Mouse (Mus musculus) intestine, embryonic 14.5 days (tissue): ENCODE results near the gene Tdrd7. TPM values are rescaled to one million over a fixed set of nuclear protein-coding genes. Genes with fewer than 3 reads are reported as not detected.

ENCODE experiments used
- ATAC-seq: fragments of 200-750 bp; cut with Nextera tagmentation; replicated peaks from 2 replicates; pipeline ENCODE4 v1.8.0; 2017; ENCODE audit warnings: low read depth, moderate number of reproducible peaks, moderate TSS enrichment, moderate library complexity; ENCODE audit not compliant: low FRiP score, low TSS enrichment
- DNase-seq: peaks from one replicate; pipeline ENCODE4 v3.0.0-alpha.2; 2018; ENCODE audit warnings: low spot score
- H3K27ac ChIP-seq: fragments of 300-500 bp; sonication (generic); 2 replicates; pipeline ENCODE4 v1.5.1; 2014; ENCODE audit warnings: low read depth, mild to moderate bottlenecking, control low read depth
- H3K27me3 ChIP-seq: fragments of 300-500 bp; sonication (generic); replicated peaks from 2 replicates; pipeline ENCODE4 v1.6.1; 2014; ENCODE audit warnings: low read length, control low read depth; ENCODE audit not compliant: control insufficient read depth, insufficient read depth
- H3K36me3 ChIP-seq: fragments of 300-500 bp; sonication (generic); 2 replicates; pipeline ENCODE4 v1.6.1; 2014; ENCODE audit warnings: low read length, control low read depth; ENCODE audit not compliant: control insufficient read depth, insufficient read depth
- H3K4me1 ChIP-seq: fragments of 300-500 bp; sonication (generic); replicated peaks from 2 replicates; pipeline ENCODE4 v1.6.1; 2014; ENCODE audit warnings: low read length, control low read depth, mixed read lengths; ENCODE audit not compliant: control insufficient read depth, insufficient read depth
- H3K4me2 ChIP-seq: fragments of 300-500 bp; sonication (generic); 2 replicates; pipeline ENCODE4 v1.6.1; 2014; ENCODE audit warnings: low read length
- H3K4me3 ChIP-seq: fragments of 300-500 bp; sonication (generic); 2 replicates; pipeline ENCODE4 v1.5.1; 2014; ENCODE audit warnings: low read depth, low read length, control low read depth, mixed read lengths
- H3K9ac ChIP-seq: fragments of 300-500 bp; sonication (generic); 2 replicates; pipeline ENCODE4 v1.6.1; 2014; ENCODE audit warnings: mild to moderate bottlenecking, low read length
- H3K9me3 ChIP-seq: fragments of 300-500 bp; sonication (generic); 2 replicates; pipeline ENCODE4 v1.6.1; 2016; ENCODE audit warnings: low read length, control low read depth; ENCODE audit not compliant: control insufficient read depth
- WGBS: fragments of 180-500 bp; shearing (Covaris S2); extraction: QIAGEN DNeasy Blood & Tissue Kit; methylation state at CpG from one replicate; pipeline ENCODE4 v1.1.7; 2014; 5-methylcytosine and 5-hydroxymethylcytosine counted together
- polyA plus RNA-seq: library from polyadenylated mRNA; unstranded; fragments of >200 nt; fragmentation: Nextera tagmentation; extraction: Ambion mirVana; gene quantifications from 2 replicates; pipeline ENCODE4 v1.2.1, GENCODE M21; 2014

The Tdrd7 gene
- polyA plus RNA-seq, 1 experiment from 2014 or later, result 20.2 TPM

GRCm38 (mm10) chr4:46041761-46042504 is 76.8 kb downstream of the Tdrd7 start:
- Histone ChIP-seq H3K27me3 (peaks cover 43% of the 10 kb centered on the region), H3K36me3 (no peaks in the 10 kb centered on the region), H3K27ac (no peak overlapping the region), H3K9me3 (no peaks in the 10 kb centered on the region), H3K9ac (no peak overlapping the region), H3K4me2 (no peak overlapping the region), H3K4me1 (peaks cover 4% of the 10 kb centered on the region; the same call in 1 of the 2 replicates), H3K4me3 (no peak overlapping the region)
- WGBS, result 25% methylated on average over 7 of the region's 7 CpGs
- DNase-seq (no peak), ATAC-seq (no peak)

GRCm38 (mm10) chr4:46042505-46042850 is 77.3 kb downstream of the Tdrd7 start:
- H3K4me1 ChIP-seq, result peaks cover 4% of the 10 kb centered on the region; the same call in 1 of the 2 replicates
- H3K36me3 ChIP-seq, result no peaks in the 10 kb centered on the region
- H3K9ac ChIP-seq, result no peak overlapping the region
- no peaks in the 10 kb centered on the region for H3K9me3 ChIP-seq
- peaks cover 38% of the 10 kb centered on the region for H3K27me3 ChIP-seq
- DNase-seq (no peak), ATAC-seq (no peak)
- H3K4me2 ChIP-seq, result no peak overlapping the region
- no peak overlapping the region for H3K27ac ChIP-seq
- WGBS, result 39% methylated on average over 5 of the region's 5 CpGs
- no peak overlapping the region for H3K4me3 ChIP-seq

DNA sequence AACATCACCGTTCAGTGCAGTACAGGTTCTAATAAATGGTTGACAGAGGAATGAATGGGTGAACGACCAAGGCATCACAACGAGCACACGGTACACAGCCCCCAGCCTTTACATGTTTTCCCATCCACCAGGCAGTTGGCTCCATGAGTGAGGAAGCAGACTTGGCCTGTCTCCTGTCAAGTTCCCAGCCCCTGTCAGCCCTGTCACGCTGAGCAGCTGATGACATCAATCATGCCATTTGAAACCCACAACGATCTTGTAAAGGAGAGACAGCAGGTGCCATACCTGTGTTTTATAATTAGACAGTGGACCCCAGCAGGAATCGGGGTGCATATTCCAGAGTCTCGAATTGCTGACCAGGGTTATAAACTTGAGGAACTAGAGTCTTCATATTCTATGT is 78.2 kb downstream of the Tdrd7 start:
- H3K9ac ChIP-seq, result no peak overlapping the region
- 55% methylated on average over 8 of the region's 8 CpGs for WGBS

GRCm38 (mm10) chr4:46047971-46048370 is 82.8 kb downstream of the Tdrd7 start:
- Histone ChIP-seq H3K36me3 (no peaks in the 10 kb centered on the region), H3K4me1 (no peaks in the 10 kb centered on the region), H3K27ac (no peak overlapping the region), H3K4me3 (no peak overlapping the region), H3K4me2 (no peak overlapping the region), H3K27me3 (no peaks in the 10 kb centered on the region), H3K9me3 (0 out of 2 replicates have a peak, but pooled peaks cover 4% of the 10 kb centered on the region), H3K9ac (no peak overlapping the region)
- no peak for DNase-seq
- ATAC-seq, result no peak
- WGBS, result 67% methylated on average over 4 of the region's 4 CpGs

More for the DNA sequence above, 78.2 kb downstream of the Tdrd7 start:
- H3K27me3 ChIP-seq, result peaks cover 29% of the 10 kb centered on the region
- H3K9me3 ChIP-seq, result no peaks in the 10 kb centered on the region
- ATAC-seq, result no peak
- no peaks in the 10 kb centered on the region for H3K36me3 ChIP-seq
- no peak overlapping the region for H3K27ac ChIP-seq
- H3K4me3 ChIP-seq, result no peak overlapping the region
- H3K4me1 ChIP-seq, result peaks cover 4% of the 10 kb centered on the region; the same call in 1 of the 2 replicates
- no peak for DNase-seq
- H3K4me2 ChIP-seq, result no peak overlapping the region

DNA sequence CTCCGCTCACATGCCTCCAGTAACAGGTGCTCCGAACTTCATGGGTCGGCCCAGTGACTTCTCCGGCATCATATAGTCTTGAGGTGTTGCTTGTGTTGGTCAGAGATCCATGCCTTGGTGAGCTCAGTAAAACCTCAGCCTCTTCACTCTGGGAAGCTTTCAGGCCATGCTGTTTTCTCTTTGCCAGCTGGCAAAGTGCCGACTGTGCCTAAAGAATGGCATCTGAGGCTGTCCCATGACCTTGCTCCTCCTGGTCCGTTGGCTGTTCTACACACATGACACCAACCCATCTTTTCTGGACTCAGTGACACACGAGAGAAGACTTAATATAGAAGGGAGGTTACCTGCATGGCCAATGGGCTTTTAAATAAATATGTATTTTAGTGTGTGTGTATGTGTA is 83.3 kb downstream of the Tdrd7 start:
- ATAC-seq, result no peak
- 87% methylated on average over 7 of the region's 7 CpGs for WGBS

DNA sequence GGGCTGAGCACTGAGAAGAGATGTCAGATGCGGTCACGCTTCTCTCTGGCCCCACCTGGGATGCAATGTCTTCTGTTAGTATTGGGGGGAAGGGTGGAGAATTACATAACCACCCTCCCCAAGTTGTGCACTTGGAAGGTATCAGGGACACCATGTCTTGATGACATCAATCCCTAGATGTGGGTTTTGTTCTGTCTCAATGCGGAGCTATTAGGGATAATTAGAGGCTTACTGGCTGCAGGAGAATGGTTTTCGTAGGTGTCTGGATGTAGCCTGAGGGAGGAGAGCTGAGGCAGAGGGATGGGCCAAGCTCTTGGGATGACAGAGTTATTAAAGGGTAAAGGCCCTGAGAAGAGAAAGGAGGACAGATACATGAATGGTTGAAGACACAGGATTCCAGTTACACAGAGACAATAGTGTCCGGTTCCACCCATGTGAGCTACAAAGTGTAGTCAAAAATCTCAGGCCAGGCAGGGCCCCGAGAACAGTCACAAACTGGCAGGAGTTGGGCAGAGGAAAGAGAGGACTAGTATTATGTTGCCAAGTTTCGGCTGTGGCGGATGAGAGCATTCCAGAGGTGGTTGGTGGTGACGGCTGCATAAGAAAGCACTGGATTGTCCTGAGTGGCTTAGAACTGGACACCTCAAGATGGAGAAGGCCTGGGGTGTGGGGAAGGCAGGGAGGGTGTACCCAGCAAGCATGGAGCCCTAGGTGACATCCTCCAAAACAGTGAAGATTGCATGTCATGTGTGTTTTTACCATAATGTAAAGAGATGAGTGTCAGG is 88.4 kb downstream of the Tdrd7 start:
- Histone ChIP-seq H3K9ac (no peak overlapping the region), H3K27me3 (no peaks in the 10 kb centered on the region), H3K36me3 (no peaks in the 10 kb centered on the region), H3K4me1 (no peaks in the 10 kb centered on the region), H3K4me3 (no peak overlapping the region), H3K9me3 (peaks cover 6% of the 10 kb centered on the region; the same call in 1 of the 2 replicates), H3K4me2 (no peak overlapping the region), H3K27ac (no peak overlapping the region)
- WGBS, result 87% methylated on average over 9 of the region's 9 CpGs
- ATAC-seq (no peak), DNase-seq (no peak)

More for the DNA sequence above, 83.3 kb downstream of the Tdrd7 start:
- no peaks in the 10 kb centered on the region for H3K4me1 ChIP-seq
- 0 out of 2 replicates have a peak, but pooled peaks cover 4% of the 10 kb centered on the region for H3K9me3 ChIP-seq
- H3K4me3 ChIP-seq, result no peak overlapping the region
- H3K27ac ChIP-seq, result no peak overlapping the region
- no peak overlapping the region for H3K9ac ChIP-seq
- no peak for DNase-seq
- H3K27me3 ChIP-seq, result no peaks in the 10 kb centered on the region
- no peak overlapping the region for H3K4me2 ChIP-seq
- no peaks in the 10 kb centered on the region for H3K36me3 ChIP-seq

DNA sequence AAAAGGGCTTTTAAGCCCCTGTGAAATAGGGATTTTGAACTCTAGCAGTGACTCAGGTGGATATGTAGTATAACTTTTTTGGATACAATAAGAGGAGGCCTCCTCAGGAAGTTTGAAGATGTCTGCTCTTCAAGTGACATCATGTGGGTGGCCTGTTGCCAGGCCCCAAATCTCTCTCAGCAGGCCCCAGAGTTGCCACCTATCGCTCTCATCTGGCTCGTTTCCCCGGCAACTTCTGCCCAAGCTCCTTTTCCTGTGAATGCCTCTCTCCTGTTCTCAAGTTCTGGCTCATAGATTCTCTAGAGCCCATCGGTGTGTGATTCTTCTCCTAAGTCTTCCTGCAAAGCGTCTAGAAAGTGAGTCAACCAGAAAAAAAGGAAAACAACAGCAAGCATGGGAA is 91.0 kb downstream of the Tdrd7 start:
- peaks cover 6% of the 10 kb centered on the region; the same call in 1 of the 2 replicates for H3K9me3 ChIP-seq
- no peak overlapping the region for H3K4me2 ChIP-seq
- H3K9ac ChIP-seq, result no peak overlapping the region
- no peaks in the 10 kb centered on the region for H3K4me1 ChIP-seq
- H3K27me3 ChIP-seq, result no peaks in the 10 kb centered on the region
- no peak overlapping the region for H3K4me3 ChIP-seq
- no peak overlapping the region for H3K27ac ChIP-seq
- no peaks in the 10 kb centered on the region for H3K36me3 ChIP-seq
- no peak for DNase-seq
- 95% methylated on average over 5 of the region's 5 CpGs for WGBS
- no peak for ATAC-seq

- DNase-seq (no peak), ATAC-seq (no peak)
- no peaks in the 10 kb centered on the region for H3K36me3 ChIP-seq
- H3K27ac ChIP-seq, result no peak overlapping the region
- 89% methylated on average over 12 of the region's 12 CpGs for WGBS
- no peak overlapping the region for H3K4me2 ChIP-seq
- no peaks in the 10 kb centered on the region for H3K4me1 ChIP-seq
- no peak overlapping the region for H3K9ac ChIP-seq
- H3K9me3 ChIP-seq, result peaks cover 3% of the 10 kb centered on the region; the same call in 1 of the 2 replicates
- no peak overlapping the region for H3K4me3 ChIP-seq
- no peaks in the 10 kb centered on the region for H3K27me3 ChIP-seq
Observed at GRCm38 (mm10) chr4:46061259-46061962, 96.3 kb downstream of the Tdrd7 start.
